Mouse (Mus musculus): ENCODE measurements around the gene Fbxl3. TPM values are rescaled to one million over a fixed set of nuclear protein-coding genes. Genes with fewer than 3 reads are reported as not detected.

Fbxl3 gene
- 26.5 and 31.0 TPM in 2 replicates for polyA plus RNA-seq (2015; fragmentation: Nextera tagmentation; extraction: Ambion mirVana)

GRCm38 (mm10) chr14:103099238-103099933, at the start of gene Fbxl3:
TSS of gene Fbxl3 (minus strand) at chr14:103099566.
- peak within 1 kb of the TSS; percentile 84 for H3K4me2 ChIP-seq (ENCODE audit: low read length)
- peak within 1 kb of the TSS; percentile 98 for H3K27ac ChIP-seq (ENCODE audit: low read length)
- H3K9ac ChIP-seq (replicated peaks; ENCODE audit: low read depth, low read length): peak within 1 kb of the TSS; percentile 98
- H3K27me3 ChIP-seq (replicated peaks; ENCODE audit: control insufficient read depth, insufficient read depth, low read length): no peaks in the 10 kb centered on the region
- no peaks in the 10 kb centered on the region for H3K9me3 ChIP-seq (ENCODE audit: control insufficient read depth, low read length)
- under 1% methylated on average over 87 of the region's 88 CpGs for WGBS
- ATAC-seq: peak; percentile 81
- H3K4me1 ChIP-seq (replicated peaks; ENCODE audit: control insufficient read depth, insufficient read depth, low read length): peaks cover 19% of the 10 kb centered on the region
- H3K36me3 ChIP-seq (ENCODE audit: control insufficient read depth, insufficient read depth): no peaks in the 10 kb centered on the region
- peak within 1 kb of the TSS; percentile 93 for H3K4me3 ChIP-seq (replicated peaks; ENCODE audit: low read length)

- Histone ChIP-seq H3K27ac (ENCODE audit: low read length) (no peak overlapping the region), H3K9me3 (ENCODE audit: control insufficient read depth, low read length) (no peaks in the 10 kb centered on the region), H3K9ac (replicated peaks; ENCODE audit: low read depth, low read length) (no peak overlapping the region), H3K4me1 (replicated peaks; ENCODE audit: control insufficient read depth, insufficient read depth, low read length) (no peaks in the 10 kb centered on the region), H3K36me3 (ENCODE audit: control insufficient read depth, insufficient read depth) (peaks cover 34% of the 10 kb centered on the region), H3K4me3 (replicated peaks; ENCODE audit: low read length) (no peak overlapping the region), H3K4me2 (ENCODE audit: low read length) (no peak overlapping the region), H3K27me3 (replicated peaks; ENCODE audit: control insufficient read depth, insufficient read depth, low read length) (no peaks in the 10 kb centered on the region)
- peak; percentile 20; the same call in 1 of the 2 replicates for ATAC-seq
- WGBS: 85% methylated on average over 2 of the region's 2 CpGs
Observed at GRCm38 (mm10) chr14:103131991-103132390, 32.6 kb upstream of the Fbxl3 start.

- no peaks in the 10 kb centered on the region for H3K9me3 ChIP-seq (ENCODE audit: control insufficient read depth, low read length)
- no peak for ATAC-seq
- no peak overlapping the region for H3K27ac ChIP-seq (ENCODE audit: low read length)
- no peak overlapping the region for H3K9ac ChIP-seq (replicated peaks; ENCODE audit: low read depth, low read length)
- H3K4me3 ChIP-seq (replicated peaks; ENCODE audit: low read length): no peak overlapping the region
- 81% methylated on average over 6 of the region's 6 CpGs for WGBS
- H3K4me2 ChIP-seq (ENCODE audit: low read length): no peak overlapping the region
- no peaks in the 10 kb centered on the region for H3K27me3 ChIP-seq (replicated peaks; ENCODE audit: control insufficient read depth, insufficient read depth, low read length)
- no peaks in the 10 kb centered on the region for H3K4me1 ChIP-seq (replicated peaks; ENCODE audit: control insufficient read depth, insufficient read depth, low read length)
- H3K36me3 ChIP-seq (ENCODE audit: control insufficient read depth, insufficient read depth): peaks cover 35% of the 10 kb centered on the region
Observed at GRCm38 (mm10) chr14:103125756-103126155, 26.4 kb upstream of the Fbxl3 start.

GRCm38 (mm10) chr14:103114994-103115670, 15.8 kb upstream of the Fbxl3 start:
- ATAC-seq: no peak
- H3K36me3 ChIP-seq (ENCODE audit: control insufficient read depth, insufficient read depth): peaks cover 38% of the 10 kb centered on the region
- 97% methylated on average over 3 of the region's 3 CpGs for WGBS

DNA sequence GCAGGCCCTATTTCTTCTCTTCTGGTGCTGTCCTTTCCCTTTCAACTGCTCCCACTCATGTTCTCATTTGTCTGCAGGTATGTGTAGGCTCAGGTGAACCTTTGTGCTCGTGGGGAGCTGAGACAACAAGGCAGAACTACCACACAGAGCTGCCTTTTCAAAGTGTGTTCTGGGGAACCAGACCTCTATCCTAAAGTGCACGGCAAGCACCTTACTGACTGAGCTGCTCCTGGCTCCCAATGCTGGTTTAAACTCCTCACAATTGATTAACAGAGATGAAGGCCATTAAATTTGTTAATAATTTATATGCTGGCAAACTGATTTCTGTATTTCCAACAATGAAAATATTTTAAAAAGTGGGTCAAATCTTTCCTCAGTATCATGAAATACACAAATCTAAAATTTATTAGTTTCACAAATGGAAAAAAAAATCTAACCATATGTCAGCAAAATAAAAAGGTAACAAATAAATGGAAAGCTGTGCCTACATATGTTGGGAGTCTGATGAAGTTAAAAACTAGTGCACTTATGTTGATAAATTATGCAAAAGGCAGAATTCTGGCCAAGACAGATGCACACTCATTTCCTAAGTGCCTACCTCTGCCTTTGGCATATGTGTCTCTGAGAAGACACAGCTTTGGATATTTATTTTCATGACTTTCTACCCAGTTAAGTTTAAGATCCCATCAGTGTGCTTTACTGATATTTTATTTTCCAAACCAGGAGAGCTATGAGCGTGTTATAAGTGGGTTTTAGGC, 13.4 kb upstream of the Fbxl3 start:
- Histone ChIP-seq H3K36me3 (ENCODE audit: control insufficient read depth, insufficient read depth) (peaks cover 26% of the 10 kb centered on the region), H3K4me2 (ENCODE audit: low read length) (no peak overlapping the region), H3K4me1 (replicated peaks; ENCODE audit: control insufficient read depth, insufficient read depth, low read length) (no peaks in the 10 kb centered on the region), H3K9me3 (ENCODE audit: control insufficient read depth, low read length) (no peaks in the 10 kb centered on the region), H3K27me3 (replicated peaks; ENCODE audit: control insufficient read depth, insufficient read depth, low read length) (no peaks in the 10 kb centered on the region), H3K4me3 (replicated peaks; ENCODE audit: low read length) (no peak overlapping the region), H3K9ac (replicated peaks; ENCODE audit: low read depth, low read length) (no peak overlapping the region), H3K27ac (ENCODE audit: low read length) (peak overlapping the region; percentile 41)
- ATAC-seq: peak; percentile 67
- 87% methylated on average over 3 of the region's 3 CpGs for WGBS

More at GRCm38 (mm10) chr14:103114994-103115670, 15.8 kb upstream of the Fbxl3 start:
- Histone ChIP-seq H3K27ac (ENCODE audit: low read length) (no peak overlapping the region), H3K9ac (replicated peaks; ENCODE audit: low read depth, low read length) (no peak overlapping the region), H3K4me3 (replicated peaks; ENCODE audit: low read length) (no peak overlapping the region), H3K4me2 (ENCODE audit: low read length) (no peak overlapping the region), H3K9me3 (ENCODE audit: control insufficient read depth, low read length) (no peaks in the 10 kb centered on the region), H3K27me3 (replicated peaks; ENCODE audit: control insufficient read depth, insufficient read depth, low read length) (no peaks in the 10 kb centered on the region), H3K4me1 (replicated peaks; ENCODE audit: control insufficient read depth, insufficient read depth, low read length) (no peaks in the 10 kb centered on the region)

DNA sequence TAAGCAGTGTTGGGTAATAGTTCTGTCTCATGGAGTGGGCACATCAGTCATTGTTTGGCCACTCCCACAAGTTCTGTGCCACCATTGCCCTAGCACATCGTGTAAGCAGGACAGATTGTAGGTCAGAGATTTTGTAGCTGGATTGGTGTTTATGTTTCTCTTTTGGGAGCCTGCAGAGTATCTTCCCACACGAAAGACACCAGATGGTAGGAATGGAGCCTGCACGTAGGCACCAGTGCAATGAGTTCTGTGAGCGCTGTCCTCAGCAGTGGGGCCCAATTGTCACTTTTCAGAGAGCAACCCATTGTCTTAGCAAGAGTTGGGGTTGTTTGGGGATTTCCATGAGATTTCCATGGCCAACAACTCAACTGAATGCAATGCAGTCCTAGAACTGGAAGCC, 10.6 kb upstream of the Fbxl3 start:
- Histone ChIP-seq H3K27ac (ENCODE audit: low read length) (no peak overlapping the region), H3K27me3 (replicated peaks; ENCODE audit: control insufficient read depth, insufficient read depth, low read length) (no peaks in the 10 kb centered on the region), H3K4me3 (replicated peaks; ENCODE audit: low read length) (no peak overlapping the region), H3K9me3 (ENCODE audit: control insufficient read depth, low read length) (no peaks in the 10 kb centered on the region), H3K4me1 (replicated peaks; ENCODE audit: control insufficient read depth, insufficient read depth, low read length) (no peaks in the 10 kb centered on the region), H3K9ac (replicated peaks; ENCODE audit: low read depth, low read length) (no peak overlapping the region), H3K36me3 (ENCODE audit: control insufficient read depth, insufficient read depth) (peaks cover 7% of the 10 kb centered on the region; the same call in 1 of the 2 replicates), H3K4me2 (ENCODE audit: low read length) (no peak overlapping the region)
- 91% methylated on average over 4 of the region's 4 CpGs for WGBS
- ATAC-seq: no peak

- no peaks in the 10 kb centered on the region for H3K36me3 ChIP-seq (ENCODE audit: control insufficient read depth, insufficient read depth)
- 92% methylated on average over 2 of the region's 2 CpGs for WGBS
- no peak for ATAC-seq
Observed at GRCm38 (mm10) chr14:103106301-103106700, 6.9 kb upstream of the Fbxl3 start.

GRCm38 (mm10) chr14:103102731-103103335, 3.5 kb upstream of the Fbxl3 start:
- H3K27me3 ChIP-seq (replicated peaks; ENCODE audit: control insufficient read depth, insufficient read depth, low read length): no peaks in the 10 kb centered on the region
- peaks cover 3% of the 10 kb centered on the region for H3K4me1 ChIP-seq (replicated peaks; ENCODE audit: control insufficient read depth, insufficient read depth, low read length)
- no peak overlapping the region for H3K4me3 ChIP-seq (replicated peaks; ENCODE audit: low read length)
- no peak overlapping the region for H3K27ac ChIP-seq (ENCODE audit: low read length)
- no peaks in the 10 kb centered on the region for H3K9me3 ChIP-seq (ENCODE audit: control insufficient read depth, low read length)
- H3K36me3 ChIP-seq (ENCODE audit: control insufficient read depth, insufficient read depth): no peaks in the 10 kb centered on the region
- no peak overlapping the region for H3K9ac ChIP-seq (replicated peaks; ENCODE audit: low read depth, low read length)
- 87% methylated on average over 10 of the region's 10 CpGs for WGBS
- no peak for ATAC-seq
- H3K4me2 ChIP-seq (ENCODE audit: low read length): no peak overlapping the region

More at GRCm38 (mm10) chr14:103106301-103106700, 6.9 kb upstream of the Fbxl3 start:
- H3K4me1 ChIP-seq (replicated peaks; ENCODE audit: control insufficient read depth, insufficient read depth, low read length): no peaks in the 10 kb centered on the region
- H3K4me3 ChIP-seq (replicated peaks; ENCODE audit: low read length): no peak overlapping the region
- no peaks in the 10 kb centered on the region for H3K27me3 ChIP-seq (replicated peaks; ENCODE audit: control insufficient read depth, insufficient read depth, low read length)
- H3K27ac ChIP-seq (ENCODE audit: low read length): no peak overlapping the region
- no peaks in the 10 kb centered on the region for H3K9me3 ChIP-seq (ENCODE audit: control insufficient read depth, low read length)
- no peak overlapping the region for H3K9ac ChIP-seq (replicated peaks; ENCODE audit: low read depth, low read length)
- no peak overlapping the region for H3K4me2 ChIP-seq (ENCODE audit: low read length)

DNA sequence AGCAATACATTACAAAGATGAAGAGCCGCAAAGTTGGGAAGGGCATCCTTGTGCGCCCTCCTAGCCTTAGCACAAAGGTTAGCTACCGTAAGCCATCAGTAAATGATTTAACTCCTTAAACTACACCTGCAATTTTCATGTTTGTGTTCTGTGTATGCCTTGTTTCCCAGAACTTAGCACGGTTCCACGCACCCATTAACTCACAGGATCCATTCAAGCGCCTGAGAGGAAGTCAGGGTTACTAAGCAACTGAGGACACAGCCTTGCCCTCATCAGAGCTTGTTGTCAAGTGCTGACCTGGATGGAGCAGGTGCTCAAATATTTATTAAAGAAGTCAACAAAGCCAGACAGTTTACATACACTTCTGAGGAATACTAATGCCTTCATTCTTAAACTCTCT, 2.9 kb upstream of the Fbxl3 start:
- H3K9me3 ChIP-seq (ENCODE audit: control insufficient read depth, low read length): no peaks in the 10 kb centered on the region
- no peak overlapping the region for H3K27ac ChIP-seq (ENCODE audit: low read length)
- no peaks in the 10 kb centered on the region for H3K27me3 ChIP-seq (replicated peaks; ENCODE audit: control insufficient read depth, insufficient read depth, low read length)
- 57% methylated on average over 6 of the region's 6 CpGs for whole genome bisulfite sequencing
- H3K4me2 ChIP-seq (ENCODE audit: low read length): no peak overlapping the region
- H3K36me3 ChIP-seq (ENCODE audit: control insufficient read depth, insufficient read depth): no peaks in the 10 kb centered on the region
- no peak for ATAC-seq
- H3K4me1 ChIP-seq (replicated peaks; ENCODE audit: control insufficient read depth, insufficient read depth, low read length): peaks cover 6% of the 10 kb centered on the region
- no peak overlapping the region for H3K4me3 ChIP-seq (replicated peaks; ENCODE audit: low read length)
- H3K9ac ChIP-seq (replicated peaks; ENCODE audit: low read depth, low read length): no peak overlapping the region

Measured in forebrain, embryonic 16.5 days (tissue).